Comparison of ENCODE assay signal across 33 mouse cellular contexts in the genomic region with DNA sequence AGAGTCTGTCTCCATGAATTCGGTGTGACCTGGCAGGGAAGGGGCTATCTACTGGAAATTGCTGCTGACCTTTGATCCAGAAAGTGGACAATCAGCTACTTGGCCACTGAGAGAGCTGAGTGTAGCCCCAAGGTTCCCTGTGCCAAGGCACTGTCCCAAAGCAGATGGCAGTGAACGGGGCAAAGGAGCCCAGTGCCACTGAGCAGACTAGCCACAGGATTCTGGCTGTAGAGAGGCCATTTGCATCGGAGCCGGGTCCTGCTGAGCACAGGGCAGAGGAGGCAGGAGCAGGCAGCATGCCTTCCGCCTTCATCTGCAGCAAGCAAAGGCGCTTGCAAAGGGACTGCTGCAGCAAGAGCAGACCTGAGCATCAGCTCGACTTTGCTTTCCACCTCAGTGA. TPM values are rescaled to one million over a fixed set of nuclear protein-coding genes. Genes with fewer than 3 reads are reported as not detected.
DNase-seq lines count a peak whose midpoint lies in the region; ATAC-seq and TF ChIP-seq lines count a peak whose summit lies in the region.
"Had no signal": no experiment of that assay in that cellular context is flagged by ENCODE, and none has a peak within 500 bp of the region (broad histone marks: within the 10 kb centered on the region; RNA-seq: fewer than 3 reads in every experiment).

No protein-coding gene starts in this region.

- H3K4me1 ChIP-seq in midbrain, postnatal 0 days (ENCODE audit: insufficient read depth, low read length): no peaks in the 10 kb centered on the region; the same call in none of the 2 replicates
- peaks cover 15% of the 10 kb centered on the region; the same call in 1 of the 2 replicates for H3K4me1 ChIP-seq in midbrain, embryonic 15.5 days
- H3K4me1 ChIP-seq in forebrain, embryonic 12.5 days: peaks cover 9% of the 10 kb centered on the region; the same call in 1 of the 2 replicates
- H3K4me1 ChIP-seq in heart, adult 2 months (ENCODE audit: control insufficient read depth, insufficient read depth, low read length): no peaks in the 10 kb centered on the region
- H3K4me1 ChIP-seq: embryonic facial prominence, embryonic 13.5 days; heart, embryonic 13.5 days had no signal

- H3K9ac ChIP-seq in midbrain, postnatal 0 days (replicated peaks; ENCODE audit: low read length, poor library complexity, severe bottlenecking): no peak overlapping the region
- no peak overlapping the region for H3K9ac ChIP-seq in midbrain, embryonic 15.5 days
- no peak overlapping the region for H3K9ac ChIP-seq in forebrain, embryonic 12.5 days
- no peak overlapping the region for H3K9ac ChIP-seq in heart, adult 2 months (ENCODE audit: low read depth, low read length)
- H3K9ac ChIP-seq: embryonic facial prominence, embryonic 13.5 days; heart, embryonic 13.5 days; hindbrain, embryonic 13.5 days; midbrain, embryonic 12.5 days; neural tube, embryonic 13.5 days had no signal

- no peak for TF ChIP-seq EP300 in heart, adult 2 months (IDR thresholded peaks at IDR 0.05; ENCODE audit: insufficient read depth, low read depth, low read length)

- H3K9me3 ChIP-seq in midbrain, postnatal 0 days (ENCODE audit: low read length): no peaks in the 10 kb centered on the region
- no peaks in the 10 kb centered on the region for H3K9me3 ChIP-seq in midbrain, embryonic 15.5 days
- no peaks in the 10 kb centered on the region for H3K9me3 ChIP-seq in forebrain, embryonic 12.5 days
- H3K9me3 ChIP-seq: embryonic facial prominence, embryonic 13.5 days; heart, embryonic 13.5 days; hindbrain, embryonic 13.5 days; midbrain, embryonic 12.5 days; neural tube, embryonic 13.5 days had no signal

- H3K27me3 ChIP-seq in midbrain, postnatal 0 days (ENCODE audit: insufficient read depth, low read length): peaks cover 13% of the 10 kb centered on the region; the same call in 1 of the 2 replicates
- peaks cover 20% of the 10 kb centered on the region for H3K27me3 ChIP-seq in midbrain, embryonic 15.5 days (replicated peaks)
- H3K27me3 ChIP-seq in forebrain, embryonic 12.5 days: peaks cover 47% of the 10 kb centered on the region
- peaks cover 4% of the 10 kb centered on the region; the same call in 1 of the 2 replicates for H3K27me3 ChIP-seq in heart, adult 2 months (ENCODE audit: control insufficient read depth, insufficient read depth, low read length)

- 20% methylated on average over 7 of the region's 7 CpGs for WGBS in midbrain, postnatal 0 days
- WGBS in midbrain, embryonic 15.5 days: 21% methylated on average over 7 of the region's 7 CpGs
- WGBS in forebrain, embryonic 12.5 days: 23% methylated on average over 7 of the region's 7 CpGs
- WGBS in heart, adult 2 months: 6% methylated on average over 7 of the region's 7 CpGs

- H3K4me3 ChIP-seq in midbrain, postnatal 0 days (ENCODE audit: low read depth, low read length): no peak overlapping the region
- no peak overlapping the region for H3K4me3 ChIP-seq in midbrain, embryonic 15.5 days
- H3K4me3 ChIP-seq in forebrain, embryonic 12.5 days (replicated peaks): no peak overlapping the region
- no peak overlapping the region for H3K4me3 ChIP-seq in heart, adult 2 months
- H3K4me3 ChIP-seq: embryonic facial prominence, embryonic 13.5 days; erythroblast, embryonic 14.5 days; heart, embryonic 13.5 days; hindbrain, embryonic 13.5 days; midbrain, embryonic 12.5 days; myocyte; neural tube, embryonic 13.5 days had no signal

- no peaks in the 10 kb centered on the region for H3K79me2 ChIP-seq in heart, adult 2 months (replicated peaks; ENCODE audit: control insufficient read depth, insufficient read depth, low read length)

- ATAC-seq in midbrain, postnatal 0 days (ENCODE audit: low FRiP score): no peak
- no peak for ATAC-seq in midbrain, embryonic 15.5 days (replicated peaks)
- no peak for ATAC-seq in forebrain, embryonic 12.5 days (ENCODE audit: low FRiP score)
- ATAC-seq: activated CD4-positive, CD25-positive, alpha-beta regulatory T cell, adult 4 months; inflammation-experienced regulatory T-cells, adult 6 months had no signal

- no peak for TF ChIP-seq POLR2A in heart, adult 2 months (IDR thresholded peaks at IDR 0.05; ENCODE audit: insufficient read depth, low read depth, low read length)

- H3K36me3 ChIP-seq in midbrain, postnatal 0 days (ENCODE audit: insufficient read depth, low read length): no peaks in the 10 kb centered on the region
- H3K36me3 ChIP-seq in midbrain, embryonic 15.5 days (replicated peaks): no peaks in the 10 kb centered on the region
- no peaks in the 10 kb centered on the region for H3K36me3 ChIP-seq in forebrain, embryonic 12.5 days (replicated peaks)
- H3K36me3 ChIP-seq in heart, adult 2 months (ENCODE audit: control insufficient read depth, insufficient read depth, low read length): no peaks in the 10 kb centered on the region
- H3K36me3 ChIP-seq: embryonic facial prominence, embryonic 13.5 days; heart, embryonic 13.5 days; hindbrain, embryonic 13.5 days; midbrain, embryonic 12.5 days; neural tube, embryonic 13.5 days had no signal

- intact Hi-C loops in heart, adult 2 months (cut with DNase I): no loop called here

- peak; percentile 26 for DNase-seq in midbrain, postnatal 0 days (ENCODE audit: low spot score)
- DNase-seq in cerebellum, adult 11-12 months: peak; percentile 89
- peak; percentile 90 for DNase-seq in cerebellum, adult 9-11 months
- no peak for DNase-seq in kidney, postnatal 36 days
- DNase-seq in heart, adult 2 months: no peak
- DNase-seq: adrenal gland, adult 8-10 months; embryo, embryonic 11 days; gastrocnemius, postnatal 14 days; heart, adult 11 months; kidney, adult 2 months; retina, postnatal 1 day; right cerebral cortex, postnatal 25 days; spleen, adult 18-20 months; thymus, postnatal 14 days had no signal

- no peak overlapping the region for H3K27ac ChIP-seq in midbrain, postnatal 0 days (ENCODE audit: low read depth, low read length)
- H3K27ac ChIP-seq in midbrain, embryonic 15.5 days: no peak overlapping the region
- no peak overlapping the region for H3K27ac ChIP-seq in forebrain, embryonic 12.5 days
- no peak overlapping the region for H3K27ac ChIP-seq in heart, adult 2 months
- H3K27ac ChIP-seq: embryonic facial prominence, embryonic 13.5 days; heart, embryonic 13.5 days; hindbrain, embryonic 13.5 days; kidney, postnatal 0 days; midbrain, embryonic 12.5 days; neural tube, embryonic 13.5 days had no signal

- no peak overlapping the region for H3K4me2 ChIP-seq in midbrain, postnatal 0 days (ENCODE audit: low read depth, low read length, poor library complexity, severe bottlenecking)
- H3K4me2 ChIP-seq in midbrain, embryonic 15.5 days: no peak overlapping the region
- no peak overlapping the region for H3K4me2 ChIP-seq in forebrain, embryonic 12.5 days
- H3K4me2 ChIP-seq: embryonic facial prominence, embryonic 13.5 days; heart, embryonic 13.5 days; hindbrain, embryonic 13.5 days; midbrain, embryonic 12.5 days; neural tube, embryonic 13.5 days had no signal

- TF ChIP-seq CTCF in midbrain, postnatal 0 days (IDR thresholded peaks at IDR 0.05): no peak
- TF ChIP-seq CTCF in heart, adult 2 months (IDR thresholded peaks at IDR 0.05): no peak

RNA-seq across cellular contexts. Expression of a gene that starts 1.6 kb away (rescaled TPM):
- 2.7 and 3.2 TPM in 2 replicates for total RNA-seq in midbrain, postnatal 0 days (2014; rRNA removed)
- 2.1 and 2.3 TPM in 2 replicates for polyA plus RNA-seq in midbrain, postnatal 0 days (2015; fragmentation: Nextera tagmentation; extraction: Ambion mirVana)
- polyA plus RNA-seq in midbrain, embryonic 15.5 days (2015; fragmentation: Nextera tagmentation; extraction: Ambion mirVana): 0.84 and 1.1 TPM in 2 replicates
- 0.33 and 0.36 TPM in 2 replicates for polyA plus RNA-seq in forebrain, embryonic 12.5 days (2016; fragmentation: Nextera tagmentation; extraction: Ambion mirVana)
- not detected for total RNA-seq in heart, adult 2 months (2021)
- not detected in 2 replicates for polyA plus RNA-seq in heart, adult 2 months (2012; rRNA removed)
- total RNA-seq: gastrocnemius, postnatal 14 days; heart, postnatal 25 days; liver, adult 2 months; MEL had no signal
- polyA plus RNA-seq: activated CD4-positive, CD25-positive, alpha-beta regulatory T cell, adult 4 months; C2C12; embryonic facial prominence, embryonic 13.5 days; erythroblast, embryonic 14.5 days; heart, embryonic 13.5 days; inflammation-experienced regulatory T-cells, adult 6 months; kidney, adult 2 months; kidney, postnatal 0 days; limb, embryonic 11.5 days; liver, adult 2 months; liver, embryonic 16.5 days; lung, embryonic 16.5 days; myocyte had no signal

RNA-seq across cellular contexts. Expression of a gene that starts 18.6 kb away (rescaled TPM):
- 48.2 and 56.4 TPM in 2 replicates for total RNA-seq in midbrain, postnatal 0 days (2014; rRNA removed)
- 7.1 and 9.1 TPM in 2 replicates for polyA plus RNA-seq in midbrain, postnatal 0 days (2015; fragmentation: Nextera tagmentation; extraction: Ambion mirVana)
- polyA plus RNA-seq in midbrain, embryonic 15.5 days (2015; fragmentation: Nextera tagmentation; extraction: Ambion mirVana): 13.9 and 15.1 TPM in 2 replicates
- 3.6 and 4.3 TPM in 2 replicates for polyA plus RNA-seq in forebrain, embryonic 12.5 days (2016; fragmentation: Nextera tagmentation; extraction: Ambion mirVana)
- total RNA-seq in heart, adult 2 months (2021): not detected
- polyA plus RNA-seq in heart, adult 2 months (2012; rRNA removed): under 0.01 TPM in 1 of 2 replicates, not detected in the other
- total RNA-seq: liver, adult 2 months; MEL had no signal
- polyA plus RNA-seq: C2C12; erythroblast, embryonic 14.5 days; inflammation-experienced regulatory T-cells, adult 6 months; liver, adult 2 months; liver, embryonic 16.5 days; myocyte had no signal

Comparison
In these comparisons a context has a peak if more than half of its experiments do, and no peak if none do; other contexts are left out.
1. DNase-seq: peak in midbrain, postnatal 0 days (single experiment), cerebellum, adult 11-12 months (single experiment) and cerebellum, adult 9-11 months (single experiment); none in kidney, postnatal 36 days (0 of 2) and heart, adult 2 months (0 of 2).